Mouse (Mus musculus) myocyte (in vitro differentiated cells): ENCODE measurements around the gene Rwdd2a.

Experiments
- MAX ChIP-seq: IDR thresholded peaks from one replicate; pipeline ENCODE4 v1.6.1; 2011; ENCODE audit warnings: low read depth, mild to moderate bottlenecking, control low read depth
- MYOD1 ChIP-seq, 3 experiments: IDR thresholded peaks; one replicate each; pipeline ENCODE4 v1.6.1; 2011; ENCODE audit warnings: control low read depth in 2 of 3, low read depth in 2 of 3, mild to moderate bottlenecking in 2 of 3, moderate library complexity in 1 of 3; ENCODE audit not compliant: insufficient read length in 2 of 3, control insufficient read depth in 1 of 3
- POLR2A ChIP-seq: IDR thresholded peaks from one replicate; pipeline ENCODE4 v1.6.1; 2011; ENCODE audit warnings: low read depth, mild to moderate bottlenecking, control low read depth, moderate library complexity; ENCODE audit not compliant: insufficient read length
- POLR2AphosphoS2 ChIP-seq: IDR thresholded peaks from one replicate; pipeline ENCODE4 v1.6.1; 2011; ENCODE audit warnings: low read depth, control low read depth; ENCODE audit not compliant: insufficient read length

- no peak for TF ChIP-seq POLR2AphosphoS2
- no peak for TF ChIP-seq MYOD1 (IDR thresholded peaks at IDR 0.05; ENCODE audit: control insufficient read depth in 1 of 3, insufficient read length in 2 of 3, low read depth in 2 of 3)
- no peak for TF ChIP-seq POLR2A
- TF ChIP-seq MAX: no peak
These were observed 37.7 kb upstream of the Rwdd2a start for GRCm38 (mm10) chr9:86534071-86534470.
